Mouse (Mus musculus): ENCODE measurements around the gene Gimap8.
A peak's percentile ranks its signal among the peaks of the same experiment; 100 is the strongest.
"Not testable (repeated sequence)": the region's sequence is repeated elsewhere in the genome, so short reads cannot be mapped to it uniquely, and the experiment has no call there.

Gimap8 gene

DNA sequence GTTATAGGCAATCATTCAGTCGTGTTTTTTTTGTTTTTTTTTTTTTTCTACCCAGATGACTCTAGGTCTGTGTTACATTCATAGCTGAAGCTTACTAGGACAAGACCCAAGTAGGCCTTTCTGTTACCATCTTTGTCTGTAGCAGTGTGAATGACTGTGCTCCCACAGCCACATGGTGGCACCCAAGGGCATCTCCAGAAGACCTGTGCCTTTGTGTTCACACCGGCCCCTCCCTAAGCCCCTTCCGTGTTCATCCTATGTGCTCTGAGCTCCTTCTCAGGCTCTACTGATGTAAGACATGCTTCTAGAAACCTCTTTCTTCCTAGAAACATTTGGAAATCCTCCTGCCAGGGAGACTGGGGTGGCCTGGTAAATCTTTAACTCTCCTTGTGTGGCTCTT is at the start of gene Gimap8:
Gene Gimap8 (plus strand): TSS at position 240 of the 400 bp plus-strand sequence.
- DNase-seq: peak; percentile 71

DNA sequence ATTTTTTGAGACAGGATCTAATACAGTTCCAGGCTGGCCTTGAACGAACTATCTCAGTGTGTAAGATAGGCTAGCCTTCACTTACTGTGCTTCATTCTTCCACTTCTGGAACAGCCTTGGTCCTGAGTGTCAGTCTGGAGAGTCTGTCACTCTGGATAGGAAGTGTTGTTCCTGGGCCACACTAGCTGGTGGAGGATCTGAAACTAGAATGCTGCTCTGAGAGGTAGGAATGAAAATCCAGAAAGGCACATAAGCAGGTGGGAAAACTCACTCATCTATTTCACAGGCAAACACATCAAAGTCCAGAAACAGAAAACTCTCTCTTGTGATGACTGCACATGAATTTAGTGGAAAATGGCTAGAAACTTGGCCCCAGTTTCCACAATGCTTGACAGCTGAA is 46.4 kb upstream of the Gimap8 start:
- no peak for DNase-seq

DNA sequence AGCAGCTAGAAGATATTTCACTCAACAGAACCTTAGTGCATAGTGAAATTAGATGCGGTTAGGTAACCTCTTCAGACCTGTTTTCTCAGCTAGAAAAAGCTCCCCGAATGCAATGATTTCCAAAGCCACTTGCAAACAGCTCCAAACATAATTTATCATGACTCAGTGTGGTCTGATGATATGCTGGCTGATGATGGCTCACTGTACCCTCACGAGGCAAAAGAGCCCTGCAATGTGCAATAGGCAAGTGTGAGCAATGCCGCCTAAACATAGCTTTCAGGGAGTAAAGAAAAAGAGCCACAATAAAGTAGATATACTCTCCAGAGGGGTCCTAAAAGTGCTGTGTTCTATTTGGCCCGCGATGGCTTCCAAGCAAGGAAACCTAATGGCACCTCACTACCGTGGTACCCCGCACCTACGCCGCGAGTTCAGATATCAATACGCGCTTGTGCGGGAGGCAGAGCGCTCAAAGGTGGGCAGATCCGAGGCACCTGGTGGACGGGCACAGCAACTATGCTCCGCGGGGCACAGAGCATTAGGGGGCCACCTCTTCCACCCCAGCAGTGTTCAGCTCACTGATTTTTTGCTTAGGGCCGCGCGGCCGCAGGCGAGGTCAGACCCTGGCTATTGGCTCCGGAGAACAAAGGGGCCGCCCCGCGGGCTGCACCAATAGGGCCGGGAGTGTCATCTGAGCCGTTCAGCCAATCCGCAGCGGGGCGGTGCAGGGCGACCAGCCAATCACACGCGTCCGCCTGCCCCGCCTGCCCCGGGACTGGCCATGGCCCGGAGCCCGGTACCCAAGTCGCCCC is 45.6 kb upstream of the Gimap8 start, which contains the start of gene Zfp775:
Gene Zfp775 (plus strand): TSS at position 793 of the 809 bp plus-strand sequence.
- peak; percentile 96 for DNase-seq

DNA sequence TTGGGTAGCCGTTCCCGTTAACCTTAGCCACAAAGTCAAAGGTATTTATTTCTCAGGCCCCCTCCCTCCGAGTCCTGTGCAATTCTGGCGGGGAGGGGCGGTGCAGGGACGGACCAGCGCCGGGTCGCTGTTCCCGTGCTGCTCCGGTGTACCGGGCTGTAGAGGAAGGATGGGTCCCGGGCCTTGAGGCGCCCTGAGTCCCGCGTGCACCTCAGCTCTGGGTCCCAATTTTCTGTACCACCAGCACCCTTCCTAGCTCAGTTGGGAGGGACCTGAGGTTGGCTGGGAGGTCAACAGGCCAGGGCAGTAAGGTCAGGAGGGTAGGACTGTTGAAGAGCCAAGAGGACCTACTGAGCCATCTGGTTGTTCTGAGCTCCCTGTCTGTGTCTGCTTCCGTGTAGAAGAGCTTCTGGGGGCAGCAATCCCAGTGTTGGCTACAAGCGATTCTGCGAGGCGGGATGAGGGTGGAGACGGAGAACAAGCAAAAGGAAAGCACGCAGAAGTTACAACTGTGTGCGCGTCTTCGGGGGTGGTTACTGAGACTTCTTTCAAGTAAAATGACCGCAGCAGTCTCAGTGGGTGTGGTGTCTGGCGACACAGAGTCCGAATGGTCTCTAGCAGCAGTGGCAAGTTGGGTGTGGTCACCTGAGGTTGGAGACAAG is 44.8 kb upstream of the Gimap8 start:
- DNase-seq: peak; percentile 37

DNA sequence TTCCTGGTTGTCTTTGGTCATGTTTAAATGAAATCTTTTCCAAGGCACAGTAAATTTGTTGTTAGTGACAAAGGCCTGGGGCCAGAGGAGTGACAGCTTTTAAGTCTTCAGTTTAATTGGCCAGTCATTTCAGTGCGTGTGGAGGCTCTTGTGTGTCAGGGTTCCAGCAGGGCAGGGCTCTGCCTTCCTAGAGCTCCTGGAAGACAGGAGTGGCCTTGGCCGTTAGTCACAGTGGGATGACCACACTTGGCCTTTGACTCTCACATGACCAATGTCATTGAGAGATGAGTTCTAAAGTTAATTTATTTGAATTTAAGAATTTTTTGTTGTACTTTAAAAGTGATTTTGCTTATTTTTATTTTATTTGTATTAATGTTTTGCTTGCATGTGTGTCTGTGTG is 38.9 kb upstream of the Gimap8 start:
- no peak for DNase-seq

DNA sequence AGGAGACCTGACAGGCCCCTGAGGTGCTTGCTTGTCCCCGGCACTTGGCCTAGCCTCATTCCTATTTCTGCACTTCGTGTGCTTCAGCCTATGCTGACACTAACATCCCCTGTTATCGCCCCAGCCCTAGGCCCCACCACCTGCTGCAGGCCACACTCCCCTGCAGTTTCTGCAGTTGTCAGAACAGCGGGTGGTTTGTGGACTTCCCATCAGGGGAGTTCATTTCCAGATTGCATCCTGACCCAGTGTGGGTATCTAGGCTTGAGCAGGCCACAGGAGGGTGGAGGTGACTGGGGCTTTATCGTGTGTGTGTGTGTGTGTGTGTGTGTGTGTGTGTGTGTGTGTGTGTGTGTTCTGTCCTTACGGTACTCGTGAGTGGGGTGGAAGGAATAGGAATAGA is 37.5 kb upstream of the Gimap8 start:
- DNase-seq: no peak

DNA sequence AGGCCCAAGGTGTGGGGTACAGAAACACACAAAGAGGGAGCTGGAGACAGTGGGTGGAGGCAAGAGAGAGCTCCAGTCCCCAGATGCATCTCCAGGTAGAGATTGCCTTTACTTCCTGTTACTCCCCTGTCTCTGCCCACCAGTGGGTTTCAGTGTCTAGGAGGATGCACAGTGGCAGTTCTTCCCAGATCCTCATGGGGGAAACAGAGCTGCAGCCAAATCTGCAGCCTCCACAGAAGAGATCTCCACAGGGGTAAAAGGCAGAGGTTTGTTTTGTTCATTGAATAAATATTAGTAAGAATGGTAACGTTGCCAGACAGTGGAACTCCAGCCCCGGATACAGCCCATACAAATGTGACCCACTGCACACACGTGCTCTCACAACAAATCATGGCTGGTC is 36.4 kb upstream of the Gimap8 start:
- no peak for DNase-seq

DNA sequence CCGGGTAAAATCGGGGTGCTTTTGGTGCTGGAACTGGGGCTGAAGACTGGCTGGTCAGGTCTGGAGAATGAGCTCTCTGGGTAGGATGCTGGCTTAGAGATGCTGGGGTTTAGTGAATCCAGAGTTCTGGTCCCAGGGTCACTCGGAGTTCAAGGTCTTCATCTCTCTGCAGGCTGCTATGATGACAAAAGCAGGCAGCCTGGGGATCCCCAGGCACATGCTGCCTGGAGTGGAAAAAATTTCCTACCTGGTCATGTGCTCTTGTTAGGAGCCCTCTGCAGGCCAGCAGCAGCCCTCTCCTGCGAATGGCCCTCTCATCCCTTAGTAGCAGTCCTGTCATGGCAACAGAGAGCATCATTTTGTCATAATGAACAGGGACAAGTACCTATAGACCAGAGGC is 33.6 kb upstream of the Gimap8 start:
- DNase-seq: no peak

DNA sequence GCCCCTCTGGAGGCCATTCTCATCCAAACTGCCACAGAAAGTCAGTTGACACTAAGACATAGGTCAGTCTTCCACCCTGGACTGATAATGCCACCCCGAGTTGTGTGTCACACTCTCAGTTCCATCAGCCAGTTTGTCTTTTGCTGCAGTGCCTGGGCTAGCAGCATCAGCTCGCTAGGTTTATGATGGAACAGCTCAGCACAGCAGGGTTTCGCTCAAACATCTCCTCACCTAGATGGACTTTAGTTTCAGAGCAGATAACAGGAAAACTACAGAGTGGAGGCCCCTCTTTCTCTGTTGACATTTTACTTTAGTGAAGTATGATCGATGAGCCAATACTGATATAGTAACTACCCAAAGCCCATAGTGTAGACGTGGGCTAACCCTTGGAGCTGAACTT is 32.3 kb upstream of the Gimap8 start:
- DNase-seq: no peak

DNA sequence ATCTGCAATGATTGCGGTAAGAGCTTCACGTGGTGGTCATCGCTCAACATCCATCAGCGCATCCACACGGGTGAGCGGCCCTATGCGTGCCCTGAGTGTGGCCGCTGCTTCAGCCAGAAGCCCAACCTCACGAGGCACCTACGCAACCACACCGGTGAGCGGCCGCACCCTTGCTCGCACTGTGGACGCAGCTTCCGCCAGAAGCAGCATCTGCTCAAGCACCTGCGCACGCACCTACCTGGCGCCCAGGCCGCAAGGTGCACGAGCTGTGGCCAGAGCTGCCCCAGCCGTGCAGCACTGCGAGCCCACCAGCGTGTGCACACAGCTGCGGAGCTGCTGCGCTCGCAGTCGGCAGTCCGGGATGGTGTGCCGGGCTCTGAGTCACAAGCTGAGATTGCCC is 27.0 kb upstream of the Gimap8 start:
- no peak for DNase-seq

DNA sequence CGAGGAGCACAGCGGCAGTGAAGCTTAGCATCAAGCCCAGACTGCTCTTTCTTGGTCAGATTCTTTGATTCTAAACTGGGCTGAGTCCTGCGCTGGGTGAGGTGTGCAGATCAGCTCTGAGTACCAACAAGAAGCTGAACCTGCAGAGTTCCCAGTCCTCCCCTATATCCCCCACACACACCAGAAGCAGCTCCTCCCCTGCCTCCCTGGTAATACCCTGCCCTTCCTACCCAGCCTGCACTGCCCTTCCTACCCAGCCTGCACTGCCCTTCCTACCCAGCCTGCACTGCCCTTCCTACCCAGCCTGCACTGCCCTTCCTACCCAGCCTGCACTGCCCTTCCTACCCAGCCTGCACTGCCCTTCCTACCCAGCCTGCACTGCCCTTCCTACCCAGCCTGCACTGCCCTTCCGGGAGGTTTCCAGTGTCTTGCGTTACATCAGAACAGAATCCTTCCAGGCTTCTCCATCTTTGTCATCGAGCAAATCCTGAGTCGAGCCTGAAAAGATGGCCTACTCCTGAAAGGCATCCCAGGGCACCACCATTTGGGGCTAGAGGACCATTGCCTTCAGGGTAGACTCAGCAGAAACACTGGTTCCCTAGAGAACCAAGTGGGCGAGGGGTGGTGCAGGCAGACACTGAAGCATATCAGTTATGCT is 24.7 kb upstream of the Gimap8 start:
- DNase-seq: not testable (repeated sequence)

DNA sequence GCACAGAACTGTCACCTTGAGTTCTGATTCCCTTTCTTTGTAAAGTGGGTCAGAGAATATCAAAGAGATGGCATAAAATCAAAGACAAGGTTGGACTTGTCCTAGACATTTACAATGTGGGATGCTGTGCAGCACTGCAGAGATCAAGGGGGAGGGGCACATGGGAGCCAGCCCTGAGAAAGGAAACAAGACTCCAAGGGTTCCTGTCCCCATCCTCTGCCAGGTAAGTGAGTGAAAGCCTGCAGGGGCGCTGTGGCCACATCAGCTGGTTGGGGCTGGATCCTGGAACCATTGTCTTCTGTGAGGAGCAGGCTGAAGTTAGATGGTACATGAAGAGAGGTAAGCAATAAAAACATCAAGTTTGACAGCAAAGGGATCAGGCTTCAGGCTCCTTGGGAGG is 23.6 kb upstream of the Gimap8 start:
- no peak for DNase-seq

DNA sequence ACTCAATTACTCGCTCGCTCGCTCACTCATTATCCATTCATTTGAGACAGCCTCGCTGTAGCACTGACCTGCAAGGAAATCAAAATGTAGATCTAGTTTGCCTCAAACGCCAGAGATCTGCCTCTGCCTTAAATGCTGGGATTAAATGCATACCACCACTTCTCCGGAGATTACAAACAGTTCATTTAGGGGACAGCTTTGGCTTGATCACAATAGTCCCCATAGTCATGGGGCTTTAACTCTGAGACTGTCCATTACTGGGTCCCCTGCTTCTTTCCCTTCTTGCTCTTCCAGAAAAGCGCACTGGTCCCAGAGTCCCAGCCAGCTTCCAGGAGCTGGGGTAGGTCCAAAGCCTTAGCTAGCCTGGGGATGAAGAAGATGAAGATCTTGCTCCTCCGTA is 20.6 kb upstream of the Gimap8 start, which contains the start of gene AI854703:
Gene AI854703 (plus strand): TSS at position 301 of the 400 bp plus-strand sequence.
- DNase-seq: no peak

DNA sequence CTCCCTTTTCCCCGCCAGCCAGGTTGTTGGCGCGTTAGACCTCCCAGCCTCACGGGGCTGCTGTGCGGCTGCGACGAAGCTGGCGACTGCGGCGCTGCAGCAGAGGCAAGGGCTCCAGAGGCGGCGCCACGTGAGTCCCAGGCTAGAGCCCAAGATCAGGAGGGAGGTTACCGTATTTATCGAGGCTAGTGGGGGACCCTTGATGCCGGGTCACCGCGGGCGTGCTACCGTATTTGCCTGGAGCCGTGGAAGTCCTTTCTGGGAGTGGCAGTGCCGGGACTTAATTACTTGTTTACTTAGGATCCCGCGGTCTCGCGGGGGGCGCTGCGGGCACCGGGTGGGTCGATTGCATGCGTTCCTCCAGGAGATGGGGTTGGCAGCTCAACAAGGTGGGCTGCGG is 20.1 kb upstream of the Gimap8 start:
- peak; percentile 16 for DNase-seq

DNA sequence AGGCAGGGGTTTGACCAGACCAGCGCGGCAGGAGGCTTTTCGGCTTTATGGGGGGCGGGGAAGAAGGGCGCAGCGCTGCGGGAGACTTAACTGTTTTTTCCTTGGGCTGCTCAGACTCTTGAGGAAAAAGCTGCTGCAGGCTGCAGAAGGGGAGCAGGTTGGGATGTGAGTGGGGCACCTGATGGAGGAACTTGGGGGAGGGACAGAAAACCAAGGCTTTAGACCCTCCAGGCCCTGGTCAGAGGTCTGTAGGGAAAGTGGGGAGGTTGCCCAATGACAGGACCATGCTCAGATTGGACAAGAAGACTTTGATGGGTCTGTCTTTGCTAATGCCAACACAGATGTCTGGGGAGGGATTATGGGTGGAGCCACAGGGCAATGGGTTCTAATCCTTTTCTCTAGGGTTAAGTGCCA is 19.5 kb upstream of the Gimap8 start:
- DNase-seq: no peak

DNA sequence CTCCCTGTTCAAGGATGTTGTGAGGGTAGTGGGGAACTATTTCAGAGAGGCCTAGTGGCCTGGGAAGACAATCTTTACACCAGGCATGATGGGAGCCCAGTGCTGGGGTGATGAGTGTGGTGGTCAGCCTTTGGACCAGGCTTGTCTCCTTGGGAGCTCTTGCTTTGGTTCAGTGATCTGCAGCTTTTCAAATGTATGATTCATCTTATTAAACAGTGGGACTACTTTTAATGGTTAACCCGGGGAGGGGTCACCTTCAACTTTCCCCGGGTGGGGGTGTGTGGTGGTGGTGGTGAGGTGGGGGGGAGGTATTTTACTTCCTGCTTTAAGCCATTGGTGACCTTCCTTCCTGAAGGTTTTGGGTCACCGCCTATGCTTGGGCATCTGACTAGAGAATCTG is 18.7 kb upstream of the Gimap8 start:
- DNase-seq: no peak

DNA sequence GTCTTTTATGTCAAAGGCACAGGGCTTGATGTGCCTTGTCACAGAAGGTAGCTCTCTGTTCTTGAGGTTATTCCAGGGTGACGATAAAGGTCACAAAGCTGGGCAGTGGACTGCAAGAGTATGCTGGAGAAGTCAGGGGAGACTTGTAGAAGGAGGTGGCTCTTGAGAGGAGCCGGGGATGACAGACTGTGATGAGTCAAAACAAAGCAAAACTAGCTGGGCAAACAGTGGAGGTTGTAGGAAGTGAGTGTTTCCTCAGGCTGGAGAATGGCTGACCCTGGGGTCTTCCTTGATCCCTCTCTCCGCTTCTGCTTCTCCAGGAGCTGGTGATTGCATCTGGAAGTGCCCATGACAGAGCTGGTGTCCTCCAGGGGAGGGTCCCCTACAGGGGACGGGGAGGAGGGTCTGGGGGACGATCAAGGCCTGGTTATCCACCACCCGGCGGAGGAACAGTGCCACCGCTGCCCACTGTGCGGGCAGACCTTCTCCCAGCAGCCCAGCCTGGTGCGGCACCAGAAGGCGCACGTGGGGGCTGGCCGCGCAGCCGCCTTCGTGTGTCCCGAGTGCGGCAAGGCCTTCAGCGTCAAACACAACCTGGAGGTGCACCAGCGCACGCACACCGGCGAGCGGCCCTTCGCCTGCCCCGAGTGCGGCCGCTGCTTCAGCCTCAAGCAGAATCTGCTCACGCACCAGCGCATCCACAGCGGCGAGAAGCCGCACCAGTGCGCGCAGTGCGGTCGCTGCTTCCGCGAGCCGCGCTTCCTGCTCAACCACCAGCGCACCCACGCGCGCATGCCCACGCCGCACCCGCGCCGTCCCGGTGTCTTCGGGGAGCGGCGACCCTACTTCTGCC is 18.0 kb upstream of the Gimap8 start:
- DNase-seq: peak; percentile 21

DNA sequence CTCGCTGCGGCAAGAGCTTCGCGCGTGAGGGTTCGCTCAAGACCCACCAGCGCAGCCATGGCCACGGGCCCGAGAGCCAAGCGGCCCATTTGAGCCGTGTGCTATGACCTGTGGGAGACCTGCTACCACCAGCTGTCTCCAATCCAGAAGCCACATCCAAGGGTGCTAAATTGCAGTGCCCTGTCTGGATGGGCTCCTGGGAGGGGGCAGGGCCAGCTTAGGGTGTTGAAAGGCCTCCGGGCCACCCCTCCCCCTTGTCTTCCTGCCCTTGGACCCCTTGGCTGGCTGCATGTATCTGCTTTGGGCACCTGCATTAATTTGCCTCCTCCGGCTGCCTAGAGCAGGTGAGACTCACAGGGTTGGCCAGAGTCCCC is 17.4 kb upstream of the Gimap8 start:
- no peak for DNase-seq

DNA sequence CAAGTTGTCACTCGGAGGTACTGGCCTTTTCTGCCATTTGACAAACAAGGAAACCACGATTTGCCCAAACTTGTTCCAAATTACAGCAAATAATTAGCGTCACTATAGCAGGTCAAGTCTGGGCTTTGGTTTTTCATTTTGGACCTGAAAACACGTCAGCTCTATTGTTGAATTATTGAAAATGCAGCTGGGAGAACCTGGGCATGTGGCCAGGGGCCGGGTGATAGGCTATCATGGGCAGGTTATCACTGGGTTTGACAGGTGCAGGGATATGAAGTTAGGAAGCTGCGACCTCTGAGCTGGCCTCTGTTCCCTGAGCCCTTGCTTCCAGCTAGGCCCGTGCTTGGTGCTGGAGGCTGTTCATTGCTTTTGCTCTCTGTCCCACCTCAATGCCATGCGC is 16.2 kb upstream of the Gimap8 start:
- DNase-seq: no peak

DNA sequence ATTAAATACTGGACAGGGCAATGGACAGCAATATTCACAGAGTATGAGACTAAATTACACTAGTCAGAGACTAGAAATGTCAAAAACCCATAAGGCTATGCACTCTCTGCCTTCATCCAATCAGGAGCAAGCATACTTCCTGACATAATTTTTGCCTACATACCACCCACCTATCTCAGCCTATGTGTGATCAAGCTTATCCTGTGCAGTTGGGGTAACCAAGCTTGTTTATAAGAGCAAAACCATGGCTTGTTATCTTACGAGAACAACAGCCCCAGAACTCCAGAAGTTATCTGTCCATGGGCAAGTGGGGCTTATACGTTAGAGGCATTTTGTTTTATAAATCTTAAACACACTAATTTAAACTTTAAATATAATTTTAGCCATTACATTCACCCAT is 11.9 kb upstream of the Gimap8 start:
- DNase-seq: no peak

DNA sequence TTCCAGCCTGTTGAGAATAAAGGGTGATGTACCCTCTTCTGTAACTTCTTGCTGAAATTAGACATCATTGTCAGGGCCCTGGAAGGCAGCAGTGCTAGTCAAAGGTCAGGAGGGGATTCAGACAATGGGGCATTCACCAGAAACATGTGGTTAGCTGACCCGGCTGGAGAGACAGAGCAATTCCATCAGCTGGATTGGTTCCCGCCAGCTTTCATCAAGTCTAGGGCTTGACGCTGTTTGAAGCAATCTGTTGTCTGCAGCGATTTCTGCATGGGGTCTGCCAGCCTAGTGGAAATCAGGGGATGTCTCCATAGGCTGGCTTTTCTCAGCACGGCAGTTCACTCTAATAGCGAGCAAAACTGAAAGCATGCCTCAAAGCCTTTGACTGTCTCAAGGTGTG is 10.5 kb upstream of the Gimap8 start:
- DNase-seq: no peak

DNA sequence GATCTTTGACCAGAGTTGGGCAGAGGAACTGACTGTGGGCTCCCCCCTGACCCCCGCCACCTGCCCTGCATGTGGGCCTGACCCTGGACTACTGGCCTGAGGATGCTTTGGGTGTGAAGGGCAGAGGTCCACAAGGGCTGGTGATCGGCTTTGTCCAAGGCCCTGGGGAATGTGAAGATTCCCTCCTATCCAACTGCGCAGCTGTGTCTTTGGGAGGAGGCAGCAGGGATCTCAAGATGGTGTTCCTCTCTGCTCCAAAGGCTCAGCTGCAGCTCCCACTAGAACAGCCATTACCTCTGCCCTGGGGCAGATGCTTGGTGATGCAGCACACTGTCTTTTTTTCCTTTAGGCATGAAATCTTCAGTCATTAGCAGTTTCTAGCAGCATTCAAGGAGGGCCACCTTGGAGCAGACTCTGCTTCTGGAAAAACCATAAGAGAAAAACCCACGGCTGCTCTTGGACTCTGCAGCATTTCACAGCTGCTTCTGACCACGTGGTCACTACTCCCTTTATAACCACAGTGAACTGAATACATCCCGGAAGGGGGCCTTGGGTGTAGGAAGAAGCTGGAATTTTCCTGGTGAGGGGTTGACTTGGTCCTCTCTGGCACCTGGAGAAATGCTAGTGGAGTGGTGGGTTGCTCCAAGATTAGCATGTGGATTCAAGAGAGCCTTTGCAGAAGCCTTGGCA is 9.1 kb upstream of the Gimap8 start:
- no peak for DNase-seq
